Mouse (Mus musculus) liver, postnatal 0 days (tissue): ENCODE data around the gene Pitpnm1.

Experiments
- CTCF ChIP-seq: sonication (generic); IDR thresholded peaks from 2 replicates; pipeline ENCODE4 v1.5.1; 2016; ENCODE audit warnings: antibody characterized with exemption, low read depth
- EP300 ChIP-seq: IDR thresholded peaks from 2 replicates; pipeline ENCODE4 v1.6.1; 2016; ENCODE audit warnings: antibody characterized with exemption, low read depth, mild to moderate bottlenecking

DNA sequence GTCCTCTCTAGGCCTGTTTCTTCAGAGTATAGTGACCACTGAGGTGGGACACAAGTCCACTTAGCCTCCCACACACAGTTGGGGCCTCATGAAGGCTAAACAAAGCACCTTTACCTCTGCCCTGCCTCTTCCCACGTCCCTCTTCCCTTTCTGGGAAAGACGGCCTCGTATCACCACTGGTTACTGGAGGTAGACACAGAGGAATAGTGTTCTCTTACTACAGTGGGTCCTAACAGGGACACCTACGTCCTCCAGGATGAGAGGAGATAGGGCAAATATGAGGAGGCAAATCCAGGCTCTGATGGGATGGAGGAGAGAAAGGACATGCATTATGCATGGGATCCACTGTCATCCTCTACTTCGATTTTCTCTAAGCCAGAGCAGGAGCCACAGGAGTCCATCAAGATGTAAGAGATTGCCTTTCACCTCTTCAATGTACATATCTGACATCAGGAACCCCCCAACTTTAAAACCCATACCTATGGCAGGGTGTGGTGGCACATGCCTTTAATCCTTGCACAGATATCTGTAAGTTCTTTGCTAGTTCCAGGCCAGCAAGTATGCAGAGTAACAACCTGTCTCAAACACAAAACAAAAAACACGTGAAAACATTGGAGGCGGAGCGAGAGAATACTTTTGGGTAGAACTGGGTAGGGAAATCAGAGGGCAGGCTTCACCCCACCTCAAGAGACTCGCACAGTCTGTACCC lies 48.1 kb downstream of the Pitpnm1 start:
- TF ChIP-seq CTCF (no peak), EP300 (no peak)
